Mouse (Mus musculus): Measurements from ENCODE around the gene Pakap.

Pakap gene

GRCm38 (mm10) chr4:57723659-57724058 lies 155.7 kb downstream of the Pakap start:
- no peak for DNase-seq

GRCm38 (mm10) chr4:57725569-57725968 lies 157.6 kb downstream of the Pakap start:
- DNase-seq, result no peak

- DNase-seq, result no peak
These were observed 160.7 kb downstream of the Pakap start for GRCm38 (mm10) chr4:57728611-57729183.

- no peak for DNase-seq
These were observed 162.1 kb downstream of the Pakap start for GRCm38 (mm10) chr4:57730047-57730446.

- DNase-seq, result no peak
These were observed 163.0 kb downstream of the Pakap start for GRCm38 (mm10) chr4:57730801-57731598.

GRCm38 (mm10) chr4:57732351-57732750 lies 164.4 kb downstream of the Pakap start:
- no peak for DNase-seq

GRCm38 (mm10) chr4:57733445-57733844 lies 165.5 kb downstream of the Pakap start:
- peak; percentile 34 for DNase-seq

GRCm38 (mm10) chr4:57735426-57735825 lies 167.4 kb downstream of the Pakap start:
- no peak for DNase-seq

GRCm38 (mm10) chr4:57738856-57739552 lies 171.0 kb downstream of the Pakap start:
- no peak for DNase-seq

- no peak for DNase-seq
These were observed 175.4 kb downstream of the Pakap start for GRCm38 (mm10) chr4:57743325-57743929.

- DNase-seq, result no peak
These were observed 182.7 kb downstream of the Pakap start for GRCm38 (mm10) chr4:57750651-57751050.

- no peak for DNase-seq
These were observed 183.1 kb downstream of the Pakap start for GRCm38 (mm10) chr4:57751054-57751453.

GRCm38 (mm10) chr4:57751566-57751965 lies 183.6 kb downstream of the Pakap start:
- DNase-seq, result no peak

GRCm38 (mm10) chr4:57755085-57755484 lies 187.1 kb downstream of the Pakap start:
- no peak for DNase-seq

GRCm38 (mm10) chr4:57757997-57758396 lies 190.0 kb downstream of the Pakap start:
- DNase-seq, result no peak

- DNase-seq, result no peak
These were observed 194.4 kb downstream of the Pakap start for GRCm38 (mm10) chr4:57762424-57762823.

- no peak for DNase-seq
These were observed 196.4 kb downstream of the Pakap start for GRCm38 (mm10) chr4:57764392-57764791.

- no peak for DNase-seq
These were observed 196.9 kb downstream of the Pakap start for GRCm38 (mm10) chr4:57764926-57765325.

- DNase-seq, result no peak
These were observed 197.8 kb downstream of the Pakap start for GRCm38 (mm10) chr4:57765806-57766205.

- no peak for DNase-seq
These were observed 201.0 kb downstream of the Pakap start for GRCm38 (mm10) chr4:57769007-57769406.

- DNase-seq, result no peak
These were observed 202.3 kb downstream of the Pakap start for GRCm38 (mm10) chr4:57770185-57770823.

- DNase-seq, result no peak
These were observed 203.7 kb downstream of the Pakap start for GRCm38 (mm10) chr4:57771558-57772219.

Data from right cerebral cortex, postnatal 4 days (tissue).